Mouse (Mus musculus) cortical plate, adult 2 months (tissue): ENCODE data around the gene Gse1.

Source experiments
- CTCF ChIP-seq: fragments of 200-500 bp; IDR thresholded peaks from 2 replicates; pipeline ENCODE4 v1.5.1; 2011; ENCODE audit warnings: mild to moderate bottlenecking, control low read depth, low read length; ENCODE audit not compliant: insufficient read depth; ENCODE audit errors: extremely low read depth
- POLR2A ChIP-seq: fragments of 200-500 bp; IDR thresholded peaks from 2 replicates; pipeline ENCODE4 v1.6.1; 2011; ENCODE audit warnings: mild to moderate bottlenecking, low read length, control low read depth; ENCODE audit not compliant: insufficient read depth; ENCODE audit errors: extremely low read depth

DNA sequence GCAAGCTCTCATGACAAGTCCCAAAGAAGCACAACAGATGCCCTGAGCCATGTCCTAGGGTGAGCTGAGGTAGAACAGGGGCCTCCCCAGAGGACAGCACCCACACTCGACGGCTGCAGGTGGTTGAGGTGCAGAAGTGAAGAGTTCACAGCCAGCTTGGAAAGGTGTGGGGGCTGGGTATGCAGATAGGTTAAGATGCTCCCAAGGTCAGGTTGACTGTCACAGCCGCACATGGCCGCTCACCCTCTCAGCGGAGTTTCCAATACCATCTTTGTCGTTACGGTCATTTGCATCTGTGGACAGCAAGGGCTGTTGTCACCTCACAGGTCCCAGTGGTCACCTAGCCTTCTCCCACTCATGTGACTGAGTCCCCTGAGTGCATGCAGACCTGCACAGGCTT, 162.3 kb downstream of the Gse1 start:
- no peak for TF ChIP-seq POLR2A
- TF ChIP-seq CTCF = no peak
